Mouse (Mus musculus): Measurements from ENCODE around the gene Cntn2. TPM values are rescaled to one million over a fixed set of nuclear protein-coding genes. Genes with fewer than 3 reads are reported as not detected.

The Cntn2 gene
- polyA plus RNA-seq, 1 experiment from 2014 or later = 83.8 TPM

GRCm38 (mm10) chr1:132469519-132469918 lies 73.5 kb downstream of the Cntn2 start:
- no peak overlapping the region for H3K4me2 ChIP-seq (replicated peaks)
- no peaks in the 10 kb centered on the region for H3K9me3 ChIP-seq (replicated peaks)
- H3K36me3 ChIP-seq = peaks cover 4% of the 10 kb centered on the region
- no peaks in the 10 kb centered on the region for H3K4me1 ChIP-seq
- H3K27ac ChIP-seq = no peak overlapping the region
- no peak overlapping the region for H3K9ac ChIP-seq
- no peaks in the 10 kb centered on the region for H3K27me3 ChIP-seq
- WGBS = 91% methylated on average over 7 of the region's 7 CpGs
- no peak for ATAC-seq (ENCODE audit: low FRiP score)
- H3K4me3 ChIP-seq = no peak overlapping the region

GRCm38 (mm10) chr1:132468926-132469325 lies 74.1 kb downstream of the Cntn2 start:
- no peak overlapping the region for H3K9ac ChIP-seq
- no peak for ATAC-seq (ENCODE audit: low FRiP score)

GRCm38 (mm10) chr1:132464651-132465050 lies 78.4 kb downstream of the Cntn2 start:
- H3K4me2 ChIP-seq (replicated peaks) = no peak overlapping the region
- H3K9me3 ChIP-seq (replicated peaks) = no peaks in the 10 kb centered on the region
- WGBS = 81% methylated on average over 5 of the region's 5 CpGs
- H3K27me3 ChIP-seq = no peaks in the 10 kb centered on the region
- no peaks in the 10 kb centered on the region for H3K4me1 ChIP-seq
- no peak for ATAC-seq (ENCODE audit: low FRiP score)
- no peak overlapping the region for H3K4me3 ChIP-seq
- H3K27ac ChIP-seq = no peak overlapping the region
- no peak overlapping the region for H3K9ac ChIP-seq
- H3K36me3 ChIP-seq = peaks cover 41% of the 10 kb centered on the region

More at GRCm38 (mm10) chr1:132468926-132469325, 74.1 kb downstream of the Cntn2 start:
- Histone ChIP-seq H3K27me3 (no peaks in the 10 kb centered on the region), H3K4me1 (no peaks in the 10 kb centered on the region), H3K4me3 (no peak overlapping the region), H3K9me3 (replicated peaks) (no peaks in the 10 kb centered on the region), H3K4me2 (replicated peaks) (no peak overlapping the region), H3K36me3 (peaks cover 10% of the 10 kb centered on the region), H3K27ac (no peak overlapping the region)

Other genes with a start within 250 kb of the Cntn2 start
- gene Klhdc8a, start 244.6 kb downstream of the Cntn2 start, polyA plus RNA-seq (2016; fragmentation: Nextera tagmentation; extraction: Ambion mirVana) = 5.1 and 5.3 TPM in 2 replicates
- gene Nuak2, start 227.1 kb downstream of the Cntn2 start, polyA plus RNA-seq (2016; fragmentation: Nextera tagmentation; extraction: Ambion mirVana) = 29.7 and 30.0 TPM in 2 replicates
- 36.3 and 37.8 TPM in 2 replicates for gene Tmcc2, start 152.0 kb downstream of the Cntn2 start, polyA plus RNA-seq (2016; fragmentation: Nextera tagmentation; extraction: Ambion mirVana)
- 14.3 and 14.6 TPM in 2 replicates for gene Dstyk, start 125.7 kb downstream of the Cntn2 start, polyA plus RNA-seq (2016; fragmentation: Nextera tagmentation; extraction: Ambion mirVana)
- 53.7 and 53.8 TPM in 2 replicates for gene Rbbp5, start 65.9 kb downstream of the Cntn2 start, polyA plus RNA-seq (2016; fragmentation: Nextera tagmentation; extraction: Ambion mirVana)
- gene Tmem81, start 37.0 kb downstream of the Cntn2 start, polyA plus RNA-seq (2016; fragmentation: Nextera tagmentation; extraction: Ambion mirVana) = 1.5 and 1.8 TPM in 2 replicates
- gene Nfasc, start 198.5 kb upstream of the Cntn2 start, polyA plus RNA-seq (2016; fragmentation: Nextera tagmentation; extraction: Ambion mirVana) = 50.6 and 50.7 TPM in 2 replicates